Mouse (Mus musculus) liver, embryonic 14.5 days (tissue): ENCODE measurements around the gene Sit1.

Experiments used
- CTCF ChIP-seq: IDR thresholded peaks from 2 replicates; pipeline ENCODE4 v1.5.1; 2016; ENCODE audit warnings: antibody characterized with exemption, low read depth, control low read depth
- EP300 ChIP-seq: IDR thresholded peaks from 2 replicates; pipeline ENCODE4 v1.6.1; 2016; ENCODE audit warnings: antibody characterized with exemption, low read depth

- TF ChIP-seq CTCF (no peak), EP300 (no peak)
Observed at GRCm38 (mm10) chr4:43513791-43514190, 30.3 kb upstream of the Sit1 start.
